ENCODE assay signal across 9 mouse cellular contexts in genomic region chr14:75635350-75635749, GRCm38 (mm10). TPM values are rescaled to one million over a fixed set of nuclear protein-coding genes. Genes with fewer than 3 reads are reported as not detected.
DNase-seq lines count a peak whose midpoint lies in the region; ATAC-seq and TF ChIP-seq lines count a peak whose summit lies in the region.
"Had no signal": no experiment of that assay in that cellular context is flagged by ENCODE, and none has a peak within 500 bp of the region (broad histone marks: within the 10 kb centered on the region; RNA-seq: fewer than 3 reads in every experiment).

No protein-coding gene starts in this region.

- no peak for TF ChIP-seq CTCF in kidney, adult 2 months (conservative IDR thresholded peaks at IDR 0.05; ENCODE audit: insufficient read depth, insufficient read length, low read depth, low read length)
- TF ChIP-seq CTCF in lung, postnatal 0 days (IDR thresholded peaks at IDR 0.05): no peak

- WGBS in forebrain, embryonic 13.5 days: 73% methylated on average over 12 of the region's 12 CpGs
- 88% methylated on average over 12 of the region's 12 CpGs for WGBS in forebrain, embryonic 12.5 days
- WGBS in kidney, adult 2 months: 44% methylated on average over 12 of the region's 12 CpGs
- 42% methylated on average over 12 of the region's 12 CpGs for WGBS in lung, postnatal 0 days

- 0 out of 2 replicates have a peak, but pooled peaks have one; percentile 38 for ATAC-seq in forebrain, embryonic 13.5 days
- no peak for ATAC-seq in forebrain, embryonic 12.5 days (ENCODE audit: low FRiP score)
- peak; percentile 54 for ATAC-seq in lung, postnatal 0 days
- ATAC-seq in erythroblast, adult 5-6 weeks (replicated peaks; ENCODE audit: low FRiP score, poor library complexity, severe bottlenecking): no peak
- ATAC-seq in megakaryocyte, adult 5-6 weeks (ENCODE audit: poor library complexity, severe bottlenecking): no peak

- no peaks in the 10 kb centered on the region for H3K36me3 ChIP-seq in forebrain, embryonic 13.5 days (ENCODE audit: poor library complexity, severe bottlenecking)
- H3K36me3 ChIP-seq in forebrain, embryonic 12.5 days (replicated peaks): no peaks in the 10 kb centered on the region
- H3K36me3 ChIP-seq in kidney, adult 2 months (ENCODE audit: control insufficient read depth, insufficient read depth, low read length): no peaks in the 10 kb centered on the region
- no peaks in the 10 kb centered on the region for H3K36me3 ChIP-seq in lung, postnatal 0 days (ENCODE audit: insufficient read depth, low read length)

- no peaks in the 10 kb centered on the region for H3K9me3 ChIP-seq in forebrain, embryonic 13.5 days (replicated peaks)
- H3K9me3 ChIP-seq in forebrain, embryonic 12.5 days: no peaks in the 10 kb centered on the region
- H3K9me3 ChIP-seq in lung, postnatal 0 days (ENCODE audit: low read length): no peaks in the 10 kb centered on the region

- no peak for TF ChIP-seq EP300 in lung, postnatal 0 days (IDR thresholded peaks at IDR 0.05)

- no peak overlapping the region for H3K4me2 ChIP-seq in forebrain, embryonic 13.5 days
- no peak overlapping the region for H3K4me2 ChIP-seq in forebrain, embryonic 12.5 days
- H3K4me2 ChIP-seq in lung, postnatal 0 days (replicated peaks; ENCODE audit: low read depth, low read length): no peak overlapping the region

- H3K4me1 ChIP-seq in forebrain, embryonic 13.5 days: peaks cover 14% of the 10 kb centered on the region
- H3K4me1 ChIP-seq in forebrain, embryonic 12.5 days: peaks cover 14% of the 10 kb centered on the region
- H3K4me1 ChIP-seq in kidney, adult 2 months (ENCODE audit: control insufficient read depth, insufficient read depth, low read length): no peaks in the 10 kb centered on the region
- no peaks in the 10 kb centered on the region for H3K4me1 ChIP-seq in lung, postnatal 0 days (ENCODE audit: insufficient read depth, low read depth, low read length)

- no peak overlapping the region for H3K4me3 ChIP-seq in forebrain, embryonic 13.5 days
- no peak overlapping the region for H3K4me3 ChIP-seq in forebrain, embryonic 12.5 days (replicated peaks)
- H3K4me3 ChIP-seq in kidney, adult 2 months (ENCODE audit: insufficient read depth, low read depth, low read length): no peak overlapping the region
- H3K4me3 ChIP-seq in lung, postnatal 0 days (ENCODE audit: low read depth, low read length): no peak overlapping the region

- DNase-seq in 3134 (ENCODE audit: extremely low read depth, insufficient read length, low spot score): peak; percentile 62
- peak; percentile 78 for DNase-seq in cerebellum, adult 9-10 months
- DNase-seq in kidney, adult 2 months: peak; percentile 75
- peak; percentile 50 for DNase-seq in lung, postnatal 0 days (ENCODE audit: low spot score)

- no peak overlapping the region for H3K9ac ChIP-seq in forebrain, embryonic 13.5 days
- no peak overlapping the region for H3K9ac ChIP-seq in forebrain, embryonic 12.5 days
- no peak overlapping the region for H3K9ac ChIP-seq in lung, postnatal 0 days (replicated peaks; ENCODE audit: low read depth)

- H3K27ac ChIP-seq in forebrain, embryonic 13.5 days: peak overlapping the region; percentile 0; the same call in 1 of the 2 replicates
- H3K27ac ChIP-seq in forebrain, embryonic 12.5 days: no peak overlapping the region
- no peak overlapping the region for H3K27ac ChIP-seq in kidney, adult 2 months (ENCODE audit: insufficient read depth, low read depth, low read length)
- H3K27ac ChIP-seq in lung, postnatal 0 days (ENCODE audit: low read length): no peak overlapping the region

- no peaks in the 10 kb centered on the region for H3K27me3 ChIP-seq in forebrain, embryonic 13.5 days
- H3K27me3 ChIP-seq in forebrain, embryonic 12.5 days: no peaks in the 10 kb centered on the region
- no peaks in the 10 kb centered on the region for H3K27me3 ChIP-seq in kidney, adult 2 months (replicated peaks; ENCODE audit: control insufficient read depth, insufficient read depth, low read length)
- H3K27me3 ChIP-seq in lung, postnatal 0 days (replicated peaks; ENCODE audit: insufficient read depth, low read length): no peaks in the 10 kb centered on the region

- TF ChIP-seq POLR2A in kidney, adult 2 months (IDR thresholded peaks at IDR 0.05; ENCODE audit: low read depth, low read length): no peak

RNA-seq across cellular contexts. Expression of gene Erich6b, which starts 6.7 kb away (rescaled TPM):
- not detected in 2 replicates for polyA plus RNA-seq in forebrain, embryonic 13.5 days (2015; fragmentation: Nextera tagmentation; extraction: Ambion mirVana)
- polyA plus RNA-seq in forebrain, embryonic 12.5 days (2016; fragmentation: Nextera tagmentation; extraction: Ambion mirVana): not detected in 2 replicates
- polyA plus RNA-seq in kidney, adult 2 months (2012; rRNA removed): not detected in 2 replicates
- polyA plus RNA-seq in lung, postnatal 0 days (2015; fragmentation: Nextera tagmentation; extraction: Ambion mirVana): not detected in 2 replicates
- not detected in 2 replicates for total RNA-seq in erythroblast, adult 5-6 weeks (2015; ENCODE audit: low replicate concordance)
- not detected in 2 replicates for total RNA-seq in erythroblast, adult 5-6 weeks (2017; ENCODE audit: low replicate concordance)
- total RNA-seq in megakaryocyte, adult 5-6 weeks (2015): not detected in 2 replicates
- not detected in 2 replicates for total RNA-seq in megakaryocyte, adult 5-6 weeks (2017)
- total RNA-seq: layer of hippocampus, postnatal 25 days had no signal

RNA-seq across cellular contexts. Expression of gene Spert, which starts 42.4 kb away (rescaled TPM):
- not detected in 2 replicates for polyA plus RNA-seq in forebrain, embryonic 13.5 days (2015; fragmentation: Nextera tagmentation; extraction: Ambion mirVana)
- not detected in 2 replicates for polyA plus RNA-seq in forebrain, embryonic 12.5 days (2016; fragmentation: Nextera tagmentation; extraction: Ambion mirVana)
- polyA plus RNA-seq in kidney, adult 2 months (2012; rRNA removed): 0.27 and 0.69 TPM in 2 replicates
- not detected in 2 replicates for polyA plus RNA-seq in lung, postnatal 0 days (2015; fragmentation: Nextera tagmentation; extraction: Ambion mirVana)
- not detected in 2 replicates for total RNA-seq in erythroblast, adult 5-6 weeks (2015; ENCODE audit: low replicate concordance)
- total RNA-seq in erythroblast, adult 5-6 weeks (2017; ENCODE audit: low replicate concordance): not detected in 2 replicates
- total RNA-seq in megakaryocyte, adult 5-6 weeks (2015): not detected in 2 replicates
- not detected in 2 replicates for total RNA-seq in megakaryocyte, adult 5-6 weeks (2017)
- total RNA-seq: layer of hippocampus, postnatal 25 days had no signal

Comparison
In these comparisons a context has a peak if more than half of its experiments do, and no peak if none do; other contexts are left out.
1. ATAC-seq: peak in forebrain, embryonic 13.5 days (single experiment) and lung, postnatal 0 days (single experiment); none in forebrain, embryonic 12.5 days (single experiment), erythroblast, adult 5-6 weeks (single experiment) and megakaryocyte, adult 5-6 weeks (single experiment).
2. Peak in every context shown above with its lines, with median percentiles within 50 percentile points of each other: DNase-seq.